Mouse (Mus musculus): ENCODE results near the gene Acp1.

The Acp1 gene

DNA sequence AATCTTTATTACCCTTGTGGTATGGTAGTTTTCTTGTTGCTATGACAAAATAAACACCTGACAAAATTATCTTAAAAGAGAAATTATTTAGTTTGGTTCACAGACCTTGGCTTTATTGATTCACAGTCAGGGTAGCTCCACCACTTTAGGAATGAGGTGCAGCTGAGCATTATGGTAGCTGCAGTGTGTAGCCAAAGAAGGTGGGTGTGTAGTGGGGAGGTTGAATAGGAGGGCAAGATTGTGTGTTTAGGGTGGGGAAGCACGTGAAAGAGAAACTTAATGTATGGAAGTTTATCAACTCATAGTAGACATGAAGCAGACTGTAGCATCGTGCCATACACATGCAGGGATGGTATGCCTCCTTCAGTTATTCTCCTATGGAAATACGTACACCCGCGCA, 55.2 kb downstream of the Acp1 start:
- no peak for DNase-seq

DNA sequence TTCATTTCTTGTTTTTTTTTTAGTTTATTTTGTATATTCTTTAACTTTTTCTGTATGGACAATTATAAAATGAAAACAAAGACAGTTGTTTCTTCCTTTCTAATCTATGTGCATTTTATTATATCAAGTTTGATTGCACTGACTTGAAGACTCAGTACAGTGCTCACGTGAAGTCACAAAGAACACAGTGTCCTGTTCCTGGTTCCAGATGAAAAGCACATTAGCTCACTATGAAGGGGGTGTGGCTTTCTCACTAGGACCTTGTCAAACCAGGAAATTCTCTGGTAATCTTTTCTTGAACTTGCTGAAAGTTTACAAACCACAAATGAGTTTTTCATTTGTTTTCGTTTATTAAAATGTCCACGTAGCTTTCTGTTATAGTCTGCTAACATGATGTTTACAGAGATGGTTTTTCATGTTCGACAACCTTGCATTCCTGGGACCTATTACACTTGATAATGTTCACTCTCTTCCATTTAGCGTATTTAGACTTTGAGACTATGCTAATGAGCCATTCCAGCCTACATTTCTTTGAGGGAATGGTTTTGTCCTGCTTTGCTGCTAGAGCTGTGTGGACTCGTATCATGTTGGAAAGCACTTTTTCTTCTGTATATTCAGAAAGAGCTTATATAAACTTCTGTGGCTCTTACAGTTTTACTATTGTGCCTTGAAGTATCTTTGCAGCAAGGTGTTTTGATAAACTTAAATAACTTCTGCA, 55.8 kb downstream of the Acp1 start:
- no peak for DNase-seq

DNA sequence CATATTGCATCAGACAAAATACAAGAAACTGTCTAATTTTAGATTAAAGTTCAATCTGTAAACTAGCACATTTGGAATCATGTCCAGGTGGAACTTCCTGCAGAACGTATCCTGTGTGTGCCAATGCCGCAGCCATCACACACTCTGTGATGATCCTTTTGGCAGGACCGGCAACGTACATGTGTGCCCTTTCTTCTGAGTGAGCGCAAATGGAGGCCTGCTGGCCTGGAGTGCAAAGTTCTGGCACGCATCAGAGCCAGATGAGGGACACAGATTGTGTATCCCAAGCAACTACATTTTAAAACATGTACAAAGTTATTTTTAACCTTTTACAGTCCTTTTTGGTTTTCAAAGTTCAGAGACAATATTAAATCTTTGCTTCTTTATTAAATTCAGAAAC, 59.5 kb downstream of the Acp1 start:
- DNase-seq: no peak

DNA sequence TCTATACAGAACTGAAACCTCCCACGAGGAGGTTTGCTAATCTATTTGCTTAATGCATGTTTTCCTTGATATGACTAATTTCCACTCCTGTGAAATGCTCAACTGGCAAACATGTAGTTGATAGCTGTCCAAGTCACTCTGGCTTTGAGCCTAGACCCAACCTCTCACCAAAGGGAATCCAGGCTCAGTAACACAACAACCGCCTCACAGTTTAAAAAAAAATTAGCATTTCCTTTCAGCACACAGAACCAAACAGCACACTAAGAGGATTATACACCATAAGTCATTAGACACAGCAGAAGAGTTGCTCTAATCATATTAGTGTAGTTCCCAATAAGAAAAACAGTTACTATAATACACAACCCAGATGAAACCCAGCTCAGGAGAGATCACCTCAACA, 60.5 kb downstream of the Acp1 start:
- no peak for DNase-seq

DNA sequence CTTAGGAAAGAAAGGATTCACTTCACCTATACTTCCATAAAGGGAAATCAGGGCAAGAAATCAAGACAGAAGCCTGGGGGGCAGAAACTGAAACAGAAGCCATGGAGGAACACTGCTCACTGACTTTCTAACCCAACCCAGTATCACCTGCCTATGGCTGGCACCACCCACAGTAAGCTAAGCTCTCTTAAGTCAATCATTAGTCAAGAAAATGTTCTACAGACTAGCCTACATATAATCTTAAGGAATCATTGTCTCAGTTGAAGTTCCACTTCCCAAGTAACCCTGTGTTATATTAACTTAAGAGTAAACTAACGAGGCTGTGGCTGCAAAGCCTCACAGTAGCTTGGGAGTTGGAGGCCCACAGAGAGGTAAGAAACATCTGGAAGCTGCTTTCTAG, 62.9 kb downstream of the Acp1 start:
- DNase-seq: no peak
